Mouse (Mus musculus) spleen, adult 2 months (tissue): ENCODE results near the gene Prss38.

ENCODE experiments used
- CTCF ChIP-seq: fragments of 200-500 bp; IDR thresholded peaks from 2 replicates; pipeline ENCODE4 v1.5.1; 2011; ENCODE audit warnings: mild to moderate bottlenecking, inconsistent platforms; ENCODE audit not compliant: insufficient read depth, insufficient read length, insufficient replicate concordance; ENCODE audit errors: extremely low read depth
- POLR2A ChIP-seq: fragments of 200-500 bp; IDR thresholded peaks from 2 replicates; pipeline ENCODE4 v1.6.1; 2011; ENCODE audit warnings: low read depth, low read length, inconsistent platforms

GRCm38 (mm10) chr11:59332938-59333337 lies 42.5 kb downstream of the Prss38 start:
- TF ChIP-seq POLR2A (no peak), CTCF (no peak)
